Mouse (Mus musculus): ENCODE data around the gene Slc19a2.

GRCm38 (mm10) chr1:164314085-164314484, 65.2 kb downstream of the Slc19a2 start:
- TF ChIP-seq POLR2A (IDR thresholded peaks at IDR 0.05; ENCODE audit: control insufficient read depth, extremely low read depth, insufficient read depth, low read length, poor library complexity) (no peak), CTCF (IDR thresholded peaks at IDR 0.05; ENCODE audit: borderline replicate concordance, control insufficient read depth, extremely low read depth, insufficient read depth, low read length, poor library complexity) (no peak)

All from thymus, adult 2 months (tissue).